Mouse (Mus musculus) lung, postnatal 0 days (tissue): ENCODE measurements around the gene Endov. TPM values are rescaled to one million over a fixed set of nuclear protein-coding genes. Genes with fewer than 3 reads are reported as not detected.

Source experiments
- ATAC-seq: fragments of 200-750 bp; cut with Nextera tagmentation; 2 replicates; pipeline ENCODE4 v1.8.0; 2017; ENCODE audit warnings: moderate library complexity
- DNase-seq: peaks from one replicate; pipeline ENCODE4 v3.0.0-alpha.2; 2016; ENCODE audit warnings: low spot score
- H3K27ac ChIP-seq: fragments of 300-500 bp; sonication (generic); 2 replicates; pipeline ENCODE4 v1.5.1; 2014; ENCODE audit warnings: antibody characterized with exemption, mild to moderate bottlenecking, low read length, mixed read lengths
- H3K27me3 ChIP-seq: fragments of 300-500 bp; sonication (generic); replicated peaks from 2 replicates; pipeline ENCODE4 v1.6.1; 2014; ENCODE audit warnings: low read length, mixed read lengths; ENCODE audit not compliant: insufficient read depth
- H3K36me3 ChIP-seq: fragments of 300-500 bp; sonication (generic); 2 replicates; pipeline ENCODE4 v1.6.1; 2014; ENCODE audit warnings: low read length, mixed read lengths; ENCODE audit not compliant: insufficient read depth
- H3K4me1 ChIP-seq: fragments of 300-500 bp; sonication (generic); 2 replicates; pipeline ENCODE4 v1.6.1; 2014; ENCODE audit warnings: antibody characterized with exemption, low read depth, low read length, mixed read lengths; ENCODE audit not compliant: insufficient read depth
- H3K4me2 ChIP-seq: fragments of 300-500 bp; sonication (generic); replicated peaks from 2 replicates; pipeline ENCODE4 v1.6.1; 2014; ENCODE audit warnings: low read depth, mild to moderate bottlenecking, low read length, moderate library complexity, mixed read lengths
- H3K4me3 ChIP-seq: fragments of 300-500 bp; sonication (generic); 2 replicates; pipeline ENCODE4 v1.5.1; 2014; ENCODE audit warnings: low read depth, low read length
- H3K9ac ChIP-seq: fragments of 300-500 bp; sonication (generic); replicated peaks from 2 replicates; pipeline ENCODE4 v1.6.1; 2014; ENCODE audit warnings: low read depth, mild to moderate bottlenecking
- H3K9me3 ChIP-seq: fragments of 300-500 bp; sonication (generic); 2 replicates; pipeline ENCODE4 v1.6.1; 2016; ENCODE audit warnings: low read length, mixed read lengths
- CTCF ChIP-seq: IDR thresholded peaks from 2 replicates; pipeline ENCODE4 v1.5.1; 2016; ENCODE audit warnings: antibody characterized with exemption, mild to moderate bottlenecking
- EP300 ChIP-seq: IDR thresholded peaks from 2 replicates; pipeline ENCODE4 v1.6.1; 2016; ENCODE audit warnings: antibody characterized with exemption, mild to moderate bottlenecking, control low read depth
- WGBS: fragments of 180-500 bp; shearing (Covaris S2); extraction: QIAGEN DNeasy Blood & Tissue Kit; methylation state at CpG from one replicate; pipeline ENCODE4 v1.1.7; 2014; 5-methylcytosine and 5-hydroxymethylcytosine counted together
- polyA plus RNA-seq: library from polyadenylated mRNA; unstranded; fragments of >200 nt; fragmentation: Nextera tagmentation; extraction: Ambion mirVana; gene quantifications from 2 replicates; pipeline ENCODE4 v1.2.1, GENCODE M21; 2015

Endov gene
- polyA plus RNA-seq, result 10.2 and 10.3 TPM in 2 replicates

- Histone ChIP-seq H3K4me3 (peak within 1 kb of the TSS; percentile 63), H3K9me3 (no peaks in the 10 kb centered on the region), H3K4me2 (peak within 1 kb of the TSS; percentile 94), H3K4me1 (peaks cover 7% of the 10 kb centered on the region), H3K36me3 (peaks cover 16% of the 10 kb centered on the region; the same call in 1 of the 2 replicates), H3K27ac (peak within 1 kb of the TSS; percentile 84), H3K27me3 (no peaks in the 10 kb centered on the region), H3K9ac (peak within 1 kb of the TSS; percentile 76)
- WGBS, result 2% methylated on average over 62 of the region's 66 CpGs
- DNase-seq (peak; percentile 98), ATAC-seq (peak; percentile 98)
- TF ChIP-seq EP300 (no peak; the same call in 1 of the 2 replicates), CTCF (peak; percentile 99)
Observed at GRCm38 (mm10) chr11:119490861-119491689, at the start of gene Endov. TSS of gene Endov (plus strand) at chr11:119491347.

GRCm38 (mm10) chr11:119442199-119442598 lies 48.9 kb upstream of the Endov start:
- peaks cover 87% of the 10 kb centered on the region for H3K36me3 ChIP-seq
- no peaks in the 10 kb centered on the region for H3K9me3 ChIP-seq
- whole genome bisulfite sequencing, result 89% methylated on average over 8 of the region's 8 CpGs
- TF ChIP-seq CTCF (peak; percentile 45), EP300 (no peak)
- no peak overlapping the region for H3K4me2 ChIP-seq
- no peaks in the 10 kb centered on the region for H3K27me3 ChIP-seq
- H3K27ac ChIP-seq, result no peak overlapping the region
- H3K4me3 ChIP-seq, result no peak overlapping the region
- no peak for ATAC-seq
- H3K4me1 ChIP-seq, result no peaks in the 10 kb centered on the region
- H3K9ac ChIP-seq, result no peak overlapping the region
- DNase-seq, result no peak

- DNase-seq, result no peak
- Histone ChIP-seq H3K4me2 (no peak overlapping the region), H3K9me3 (no peaks in the 10 kb centered on the region), H3K27ac (no peak overlapping the region), H3K27me3 (no peaks in the 10 kb centered on the region), H3K4me1 (no peaks in the 10 kb centered on the region), H3K36me3 (peaks cover 78% of the 10 kb centered on the region), H3K4me3 (no peak overlapping the region), H3K9ac (no peak overlapping the region)
- TF ChIP-seq CTCF, result no peak
- no peak for TF ChIP-seq EP300
- no peak for ATAC-seq
- 80% methylated on average over 9 of the region's 9 CpGs for WGBS
Observed at GRCm38 (mm10) chr11:119443442-119443841, 47.7 kb upstream of the Endov start.

GRCm38 (mm10) chr11:119456097-119456496 lies 35.0 kb upstream of the Endov start:
- no peak for TF ChIP-seq EP300
- TF ChIP-seq CTCF, result no peak
- no peaks in the 10 kb centered on the region for H3K4me1 ChIP-seq
- 64% methylated on average over 4 of the region's 4 CpGs for WGBS
- H3K9ac ChIP-seq, result no peak overlapping the region
- H3K27ac ChIP-seq, result peak overlapping the region; percentile 43; the same call in 1 of the 2 replicates
- H3K4me3 ChIP-seq, result no peak overlapping the region
- peak; percentile 68 for ATAC-seq
- no peak overlapping the region for H3K4me2 ChIP-seq
- DNase-seq, result peak; percentile 48
- H3K27me3 ChIP-seq, result no peaks in the 10 kb centered on the region
- peaks cover 59% of the 10 kb centered on the region; the same call in 1 of the 2 replicates for H3K36me3 ChIP-seq
- H3K9me3 ChIP-seq, result no peaks in the 10 kb centered on the region

- H3K9ac ChIP-seq, result no peak overlapping the region
- no peak for DNase-seq
- no peak overlapping the region for H3K4me2 ChIP-seq
- H3K27ac ChIP-seq, result no peak overlapping the region
- no peaks in the 10 kb centered on the region for H3K9me3 ChIP-seq
- 92% methylated on average over 4 of the region's 4 CpGs for WGBS
- peaks cover 82% of the 10 kb centered on the region for H3K36me3 ChIP-seq
- TF ChIP-seq EP300, result no peak
- no peak for TF ChIP-seq CTCF
- H3K27me3 ChIP-seq, result no peaks in the 10 kb centered on the region
- ATAC-seq, result no peak
- no peak overlapping the region for H3K4me3 ChIP-seq
- no peaks in the 10 kb centered on the region for H3K4me1 ChIP-seq
Observed at GRCm38 (mm10) chr11:119477876-119478275, 13.3 kb upstream of the Endov start.

- H3K4me1 ChIP-seq, result peaks cover 7% of the 10 kb centered on the region
- H3K9me3 ChIP-seq, result no peaks in the 10 kb centered on the region
- 4% methylated on average over 27 of the region's 27 CpGs for WGBS
- H3K36me3 ChIP-seq, result peaks cover 10% of the 10 kb centered on the region; the same call in 1 of the 2 replicates
- H3K9ac ChIP-seq, result peak overlapping the region; percentile 76
- peak overlapping the region; percentile 63 for H3K4me3 ChIP-seq
- peak overlapping the region; percentile 84 for H3K27ac ChIP-seq
- TF ChIP-seq CTCF (no peak), EP300 (no peak)
- no peak for ATAC-seq
- H3K4me2 ChIP-seq, result peak overlapping the region; percentile 94
- DNase-seq, result no peak
- no peaks in the 10 kb centered on the region for H3K27me3 ChIP-seq
Observed at GRCm38 (mm10) chr11:119491690-119492087, 542 bp downstream of the Endov start.
